ENCODE assay signal across 8 mouse cellular contexts in the genomic region with DNA sequence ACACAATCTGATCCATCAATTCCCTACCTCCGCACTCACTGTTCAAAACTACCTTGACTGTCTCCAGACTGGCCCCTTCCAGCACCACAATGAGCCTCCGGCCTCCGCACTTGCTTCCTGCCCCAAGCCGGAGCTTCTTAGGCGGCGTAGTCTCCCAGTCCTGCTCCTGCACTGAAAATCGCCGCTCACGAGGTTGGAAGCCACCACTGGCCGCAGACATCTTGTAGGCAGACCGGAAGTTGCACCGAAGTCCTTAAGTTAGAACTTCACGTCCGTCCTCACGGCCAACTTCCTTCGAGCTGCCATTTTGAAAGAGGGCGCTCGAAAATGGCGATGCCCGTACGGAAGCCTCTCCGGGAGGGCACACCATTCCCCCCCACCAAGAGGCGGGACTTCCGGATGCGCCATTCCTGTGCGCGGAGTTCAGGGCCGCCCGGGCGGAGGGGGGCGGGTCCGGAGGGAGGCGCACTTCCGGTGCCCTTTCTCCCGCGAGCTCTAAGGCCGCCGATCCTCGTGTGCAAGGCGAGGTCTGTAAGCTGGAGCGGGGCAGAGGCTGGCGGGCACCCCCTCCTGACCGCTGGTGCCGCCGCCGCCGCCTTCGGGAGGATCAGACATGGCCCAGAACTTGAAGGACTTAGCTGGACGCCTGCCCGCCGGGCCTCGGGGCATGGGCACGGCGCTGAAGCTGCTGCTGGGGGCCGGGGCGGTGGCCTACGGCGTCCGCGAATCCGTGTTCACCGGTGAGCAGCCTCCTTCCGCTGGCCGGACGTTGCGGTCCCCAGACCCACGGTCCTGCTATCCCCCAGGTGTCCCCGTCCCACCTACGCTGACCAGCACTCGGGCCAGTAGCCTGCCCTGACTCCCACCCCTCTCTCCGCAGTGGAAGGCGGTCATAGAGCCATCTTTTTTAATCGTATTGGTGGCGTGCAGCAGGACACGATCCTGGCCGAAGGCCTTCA. TPM values are rescaled to one million over a fixed set of nuclear protein-coding genes. Genes with fewer than 3 reads are reported as not detected.
A peak's percentile ranks its signal among the peaks of the same experiment; 100 is the strongest.
DNase-seq lines count a peak whose midpoint lies in the region; ATAC-seq lines count a peak whose summit lies in the region.

A gene (minus strand): TSS at position 355 of the 959 bp plus-strand sequence.
A gene (plus strand): TSS at position 513 of the 959 bp plus-strand sequence.

- peak; percentile 97 for ATAC-seq in hindbrain, embryonic 14.5 days (ENCODE audit: low FRiP score)

- no peaks in the 10 kb centered on the region for H3K27me3 ChIP-seq in hindbrain, embryonic 14.5 days (ENCODE audit: control insufficient read depth, insufficient read depth, low read length)

- under 1% methylated on average over 75 of the region's 76 CpGs for WGBS in hindbrain, embryonic 14.5 days

- H3K36me3 ChIP-seq in hindbrain, embryonic 14.5 days (replicated peaks; ENCODE audit: control insufficient read depth, insufficient read depth) = peaks cover 46% of the 10 kb centered on the region

- no peaks in the 10 kb centered on the region for H3K9me3 ChIP-seq in hindbrain, embryonic 14.5 days (ENCODE audit: control insufficient read depth, low read length)

- peak within 1 kb of the TSS; percentile 81 for H3K27ac ChIP-seq in hindbrain, embryonic 14.5 days

- H3K9ac ChIP-seq in hindbrain, embryonic 14.5 days = peak within 1 kb of the TSS; percentile 93

- DNase-seq in R1 (ENCODE audit: low read depth, low spot score) = peak; percentile 99
- DNase-seq in cerebellum, postnatal 25 days = peak; percentile 98 to 99
- peak; percentile 91 to 94 for DNase-seq in frontal cortex, postnatal 25 days (ENCODE audit: low spot score in 2 of 2)
- peak; percentile 98 for DNase-seq in hindbrain, embryonic 14.5 days (ENCODE audit: low spot score)
- DNase-seq in layer of hippocampus, postnatal 36 days = peak; percentile 97 to 99
- peak; percentile 99 for DNase-seq in lung, postnatal 36 days
- DNase-seq in retina, postnatal 1 day = peak; percentile 99
- peak; percentile 96 to 97 for DNase-seq in urinary bladder, adult 18-20 months (ENCODE audit: low spot score in 2 of 2)

- peak within 1 kb of the TSS; percentile 92 for H3K4me2 ChIP-seq in hindbrain, embryonic 14.5 days (replicated peaks)

- peaks cover 23% of the 10 kb centered on the region for H3K4me1 ChIP-seq in hindbrain, embryonic 14.5 days (replicated peaks; ENCODE audit: control insufficient read depth, insufficient read depth, low read length)

- peak within 1 kb of the TSS; percentile 90 for H3K4me3 ChIP-seq in hindbrain, embryonic 14.5 days (replicated peaks; ENCODE audit: low read length)

RNA-seq across cellular contexts. Expression of the first gene that starts in this region (rescaled TPM):
- 91.4 and 94.1 TPM in 2 replicates for polyA plus RNA-seq in hindbrain, embryonic 14.5 days (2014; fragmentation: Nextera tagmentation; extraction: Ambion mirVana)
- total RNA-seq in layer of hippocampus, postnatal 36 days (2021) = 10 to 100 TPM; 54.3 to 64.9 TPM

RNA-seq across cellular contexts. Expression of the second gene that starts in this region (rescaled TPM):
- polyA plus RNA-seq in hindbrain, embryonic 14.5 days (2014; fragmentation: Nextera tagmentation; extraction: Ambion mirVana) = 241 and 242 TPM in 2 replicates
- 100 to 1,000 TPM; 114 to 129 TPM for total RNA-seq in layer of hippocampus, postnatal 36 days (2021)

Comparison
In these comparisons a context has a peak if more than half of its experiments do, and no peak if none do; other contexts are left out.
1. Peak in every context shown above with its lines: DNase-seq, ATAC-seq, H3K4me3 ChIP-seq and H3K27ac ChIP-seq.